In the genomic region with DNA sequence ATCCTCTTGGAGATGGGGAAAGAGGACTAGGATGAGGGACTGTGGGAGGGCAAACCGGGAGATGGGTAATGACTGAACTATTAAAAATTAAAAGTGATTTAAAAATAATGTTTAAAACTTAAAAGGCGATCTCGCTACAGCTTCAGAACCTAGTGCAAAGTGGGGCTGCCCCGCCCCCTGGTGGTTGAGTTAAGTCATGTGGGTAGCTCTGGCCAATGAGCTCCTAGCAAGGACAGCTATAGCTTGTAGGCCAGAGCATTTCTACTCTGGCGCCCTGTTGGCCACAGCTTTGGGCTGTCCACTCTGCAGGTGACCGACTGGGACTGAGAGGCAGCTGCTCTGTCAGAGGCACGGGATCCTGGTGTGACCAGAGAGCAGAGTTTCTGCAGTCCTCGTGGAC, we compare ENCODE assay signal across 8 mouse cellular contexts. TPM values are rescaled to one million over a fixed set of nuclear protein-coding genes. Genes with fewer than 3 reads are reported as not detected.
DNase-seq lines count a peak whose midpoint lies in the region; ATAC-seq and TF ChIP-seq lines count a peak whose summit lies in the region.

No protein-coding gene starts in this region.

- no peaks in the 10 kb centered on the region for H3K9me3 ChIP-seq in hindbrain, embryonic 12.5 days (replicated peaks)

- CTCF ChIA-PET in Patski (lab: Charles Lee), result interaction anchor here (0.7 to 1.9 kb wide), 18 partner anchors 10 to 175 kb away, joined by 3 to 9 read pairs (median 3); a partner anchor contains a TSS

- POLR2A ChIA-PET in Patski (lab: Charles Lee), result interaction anchor here (1.0 kb wide), 1 partner anchor 10 kb away, joined by 3 read pairs; a partner anchor contains a TSS

- peak; percentile 80 for TF ChIP-seq CTCF in Patski (IDR thresholded peaks at IDR 0.05)

- in situ Hi-C loops in Patski (cut with MboI; ENCODE audit: low pct_unique_long_range_greater_than_20kb), result loop anchor here (10.0 kb wide), 1 partner anchor 169 kb away; no protein-coding TSS in a partner anchor

- no peak for DNase-seq in Patski (ENCODE audit: low read depth, low spot score)
- peak; percentile 93 for DNase-seq in cerebellum, postnatal 10 days
- DNase-seq in frontal cortex, postnatal 14 days (ENCODE audit: low spot score in 2 of 2), result peak; percentile 56 to 77
- peak; percentile 65 to 78 for DNase-seq in layer of hippocampus, postnatal 14 days (ENCODE audit: low spot score in 2 of 2)
- peak; percentile 91 for DNase-seq in lung, postnatal 10 days
- peak; percentile 60 for DNase-seq in retina, adult 2 months (ENCODE audit: low read depth, low spot score)
- DNase-seq in thymus, postnatal 25 days, result peak; percentile 81

- H3K4me2 ChIP-seq in hindbrain, embryonic 12.5 days (replicated peaks), result no peak overlapping the region

- WGBS in hindbrain, embryonic 12.5 days, result 7% methylated on average over 8 of the region's 8 CpGs

- no peak overlapping the region for H3K27ac ChIP-seq in hindbrain, embryonic 12.5 days

- H3K9ac ChIP-seq in hindbrain, embryonic 12.5 days, result 0 out of 2 replicates have a peak overlapping the region, but pooled peaks have one; percentile 33

- ATAC-seq in Patski, result peak; percentile 47
- ATAC-seq in hindbrain, embryonic 12.5 days (ENCODE audit: low FRiP score), result peak; percentile 82

- H3K4me3 ChIP-seq in hindbrain, embryonic 12.5 days, result no peak overlapping the region

- peaks cover 8% of the 10 kb centered on the region for H3K4me1 ChIP-seq in hindbrain, embryonic 12.5 days

- H3K27me3 ChIP-seq in Patski, result no peaks in the 10 kb centered on the region
- no peaks in the 10 kb centered on the region for H3K27me3 ChIP-seq in hindbrain, embryonic 12.5 days

- no peaks in the 10 kb centered on the region for H3K36me3 ChIP-seq in hindbrain, embryonic 12.5 days

RNA-seq across cellular contexts. Expression of a gene that starts 9.8 kb away (rescaled TPM):
- 16.2 TPM for polyA plus RNA-seq in Patski (2021)
- 6.4 and 7.4 TPM in 2 replicates for polyA plus RNA-seq in hindbrain, embryonic 12.5 days (2016; fragmentation: Nextera tagmentation; extraction: Ambion mirVana)
- total RNA-seq in layer of hippocampus, postnatal 14 days (2021), result 10 to 100 TPM; 18.9 to 19.8 TPM

RNA-seq across cellular contexts. Expression of a gene that starts 53.9 kb away (rescaled TPM):
- polyA plus RNA-seq in Patski (2021), result 17.1 TPM
- polyA plus RNA-seq in hindbrain, embryonic 12.5 days (2016; fragmentation: Nextera tagmentation; extraction: Ambion mirVana), result 7.8 and 10.4 TPM in 2 replicates
- total RNA-seq in layer of hippocampus, postnatal 14 days (2021), result 1 to 10 TPM; 4.6 to 4.8 TPM
